Mouse (Mus musculus) brain, embryonic 14.5 days (tissue): ENCODE measurements around the gene Hmcn1.

ENCODE experiments used
- CTCF ChIP-seq: fragments of 200-500 bp; IDR thresholded peaks from 2 replicates; pipeline ENCODE4 v1.5.1; 2012; ENCODE audit warnings: inconsistent platforms, mild to moderate bottlenecking, moderate library complexity, borderline replicate concordance; ENCODE audit not compliant: insufficient read depth, insufficient read length; ENCODE audit errors: extremely low read depth
- POLR2A ChIP-seq: fragments of 200-500 bp; IDR thresholded peaks from 2 replicates; pipeline ENCODE4 v1.6.1; 2012; ENCODE audit warnings: mild to moderate bottlenecking, inconsistent platforms, borderline replicate concordance; ENCODE audit not compliant: poor library complexity, insufficient read depth, insufficient read length, severe bottlenecking; ENCODE audit errors: extremely low read depth

GRCm38 (mm10) chr1:150866615-150867014 is 126.6 kb downstream of the Hmcn1 start:
- TF ChIP-seq POLR2A (no peak), CTCF (no peak)
